Mouse (Mus musculus) E14TG2a.4 (cell line): ENCODE data around the gene Serpinb6d.

ENCODE experiments used
- CTCF ChIP-seq: conservative IDR thresholded peaks from 2 replicates; pipeline ENCODE4 v1.5.1; 2014; ENCODE audit warnings: low read length
- POU5F1 ChIP-seq: IDR thresholded peaks from 2 replicates; pipeline ENCODE4 v1.6.1; 2014; ENCODE audit warnings: low read length, borderline replicate concordance

DNA sequence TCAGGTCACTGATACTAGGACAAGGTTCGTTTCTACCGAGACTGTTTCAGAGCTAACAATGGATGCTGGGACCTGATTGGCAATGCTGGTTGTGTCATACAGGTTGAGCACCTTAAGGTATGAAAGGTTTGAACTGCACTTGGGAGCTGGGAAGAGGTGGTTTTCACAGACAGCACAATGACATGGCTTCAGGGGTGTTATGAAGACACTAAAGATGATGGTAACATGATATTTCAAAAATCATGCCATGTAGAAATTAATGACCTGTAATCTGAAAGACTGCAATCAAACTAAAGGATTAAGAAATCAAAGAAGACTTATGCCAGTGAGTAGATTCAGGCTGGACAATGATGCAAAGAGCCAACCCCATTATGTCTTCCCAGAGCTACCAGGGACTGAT, 38.3 kb upstream of the Serpinb6d start:
- no peak for TF ChIP-seq CTCF
- no peak for TF ChIP-seq POU5F1
